Mouse (Mus musculus) lung, postnatal 4 days (tissue): ENCODE data around the gene Btbd6.
A peak's percentile ranks its signal among the peaks of the same experiment; 100 is the strongest.

ENCODE experiments used
- DNase-seq, 2 experiments: peaks; one replicate each; pipeline ENCODE4 v3.0.0; 2021

Btbd6 gene

DNA sequence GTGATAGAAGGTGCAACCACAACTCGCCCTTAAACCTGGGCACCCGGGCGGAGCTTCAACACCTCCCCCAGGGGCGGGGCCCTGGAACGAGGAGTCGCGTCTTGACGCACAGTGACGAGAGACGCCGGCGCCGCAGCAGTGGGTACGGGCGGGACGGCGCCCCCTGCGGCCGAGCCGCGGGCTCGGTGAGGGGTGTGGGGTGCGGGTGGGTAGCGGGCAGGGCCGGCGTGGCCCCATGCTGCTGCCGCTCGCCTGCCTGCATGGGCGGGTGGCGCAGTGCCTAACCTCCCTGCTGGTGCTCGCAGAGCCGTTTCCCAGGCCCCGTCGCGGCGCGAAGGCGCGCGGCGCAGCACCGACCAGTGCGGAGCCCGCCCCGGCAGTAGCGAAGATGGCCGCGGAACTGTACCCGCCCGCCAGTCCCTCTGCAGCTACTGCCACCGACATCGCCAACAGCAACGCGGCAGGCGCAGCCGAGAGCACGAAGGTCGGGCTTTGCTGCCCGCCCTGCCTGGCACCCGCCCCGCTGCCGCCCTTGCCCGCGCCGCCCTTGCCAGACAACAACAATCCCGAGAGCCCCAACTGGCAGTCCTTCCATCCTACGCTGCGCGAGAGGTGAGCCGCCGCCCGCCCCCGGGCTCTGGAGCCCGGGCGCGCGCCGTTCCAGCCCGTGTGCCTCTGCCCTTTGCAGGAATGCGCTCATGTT, at the start of gene Btbd6:
Gene Btbd6, plus strand, starts transcription at position 112 of the 703 bp plus-strand sequence.
- DNase-seq, result peak; percentile 91 to 92

DNA sequence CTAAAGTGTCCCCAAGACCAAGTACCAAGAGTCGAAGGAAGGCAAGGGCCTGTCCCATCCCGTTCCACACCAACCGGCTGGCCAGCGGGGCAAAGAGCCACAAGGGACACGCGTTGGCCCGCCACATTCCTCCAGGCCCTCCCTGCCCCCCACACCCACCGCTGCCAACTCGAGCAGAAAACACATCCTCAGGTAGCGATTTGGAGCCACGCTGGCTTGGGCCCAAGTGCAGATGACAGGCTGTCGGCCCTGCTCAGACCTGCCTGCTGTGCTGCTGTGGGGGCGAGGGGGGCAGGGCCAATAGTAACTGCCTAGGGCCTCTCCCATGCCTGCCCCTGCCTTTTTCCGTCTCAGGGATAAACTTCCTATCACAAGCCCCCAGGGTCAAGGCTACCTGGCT, 49.0 kb upstream of the Btbd6 start:
- DNase-seq, result no peak

GRCm38 (mm10) chr12:112928401-112929241, 47.7 kb upstream of the Btbd6 start:
- DNase-seq, result peak; percentile 55 to 75

- peak; percentile 72 to 81 for DNase-seq
Measured at GRCm38 (mm10) chr12:112929562-112930352, 46.5 kb upstream of the Btbd6 start, which contains the start of gene Jag2. TSS of gene Jag2 (minus strand) at chr12:112929776.

DNA sequence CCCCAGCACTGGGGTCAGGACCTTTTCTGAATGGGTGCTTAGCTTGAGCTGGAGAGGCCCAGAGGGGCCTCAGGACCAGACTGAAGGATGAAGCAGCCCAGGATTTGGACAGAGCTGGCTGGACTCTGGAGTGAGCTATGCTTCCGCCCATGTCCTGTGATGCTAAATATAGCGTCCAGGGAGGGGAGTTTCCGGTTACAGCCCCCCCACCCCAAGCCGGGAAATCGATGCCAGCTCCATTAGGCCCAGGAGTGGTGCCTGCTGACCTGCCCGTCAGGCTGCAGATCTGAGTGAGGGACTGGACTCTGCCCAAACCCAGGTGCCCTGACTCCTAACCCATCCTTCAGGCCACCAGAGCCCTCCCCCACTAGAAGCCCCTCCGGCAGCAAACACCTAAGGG, 43.6 kb upstream of the Btbd6 start:
- no peak for DNase-seq

GRCm38 (mm10) chr12:112937906-112938305, 38.4 kb upstream of the Btbd6 start:
- DNase-seq, result peak in 1 of 2 experiments; percentile 57

GRCm38 (mm10) chr12:112938366-112938765, 37.9 kb upstream of the Btbd6 start:
- DNase-seq, result no peak

DNA sequence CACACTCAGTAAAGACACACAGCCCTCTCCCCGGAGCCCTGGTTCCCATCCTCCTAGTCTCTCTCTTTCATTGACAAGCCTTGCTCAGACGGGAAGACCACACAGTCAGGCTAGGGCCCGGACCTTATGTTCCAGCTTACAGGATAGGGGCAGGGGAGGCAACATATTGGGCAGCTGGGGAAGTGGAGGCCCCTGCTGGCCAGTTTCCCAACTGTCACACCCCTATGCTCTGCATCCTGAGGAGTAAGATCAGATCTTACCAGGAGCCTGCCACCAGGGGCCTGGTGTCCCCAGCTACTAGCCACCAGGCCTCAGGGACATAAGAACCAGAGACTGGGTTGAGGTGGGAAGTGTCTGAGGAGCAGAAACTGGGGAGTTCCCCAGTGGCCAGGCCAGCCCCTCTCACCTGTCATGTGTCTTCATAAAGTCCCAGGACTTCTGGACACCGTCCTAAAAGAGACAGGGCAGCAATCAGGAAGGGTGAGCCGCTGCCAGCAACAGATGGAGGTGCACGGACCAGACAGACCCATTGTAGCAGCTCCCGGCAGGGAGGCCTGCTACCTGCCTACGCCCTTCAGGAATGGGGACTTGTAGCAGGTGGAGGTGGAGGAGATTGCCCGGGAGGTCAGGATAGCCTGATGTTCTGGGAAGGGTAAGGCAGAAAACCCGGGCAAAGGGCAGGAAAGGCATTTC, 37.3 kb upstream of the Btbd6 start:
- DNase-seq, result peak; percentile 61 to 67

DNA sequence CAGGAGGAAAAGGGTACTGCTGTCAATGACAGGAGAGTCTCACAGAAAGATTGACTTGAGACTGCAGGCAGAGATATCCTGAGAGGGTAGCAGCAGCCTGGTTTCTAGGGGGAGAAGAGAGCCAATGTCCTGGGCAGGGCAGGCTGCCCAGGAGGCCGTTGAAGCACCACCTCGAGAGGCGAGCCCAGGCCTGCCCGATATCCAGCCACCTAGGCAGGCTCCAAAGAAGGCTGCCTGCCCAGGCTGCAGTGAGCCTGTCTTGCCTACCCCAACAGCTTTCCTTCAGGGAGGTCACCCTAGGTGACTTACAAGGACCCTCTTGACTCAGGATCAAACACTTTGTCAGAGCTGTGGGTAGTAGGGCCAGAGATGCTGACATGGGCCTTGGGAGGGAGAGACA, 36.0 kb upstream of the Btbd6 start:
- no peak for DNase-seq

- DNase-seq, result peak in 1 of 2 experiments; percentile 55
Measured at GRCm38 (mm10) chr12:112940710-112941109, 35.6 kb upstream of the Btbd6 start.

GRCm38 (mm10) chr12:112941156-112941775, 35.0 kb upstream of the Btbd6 start:
- no peak for DNase-seq

DNA sequence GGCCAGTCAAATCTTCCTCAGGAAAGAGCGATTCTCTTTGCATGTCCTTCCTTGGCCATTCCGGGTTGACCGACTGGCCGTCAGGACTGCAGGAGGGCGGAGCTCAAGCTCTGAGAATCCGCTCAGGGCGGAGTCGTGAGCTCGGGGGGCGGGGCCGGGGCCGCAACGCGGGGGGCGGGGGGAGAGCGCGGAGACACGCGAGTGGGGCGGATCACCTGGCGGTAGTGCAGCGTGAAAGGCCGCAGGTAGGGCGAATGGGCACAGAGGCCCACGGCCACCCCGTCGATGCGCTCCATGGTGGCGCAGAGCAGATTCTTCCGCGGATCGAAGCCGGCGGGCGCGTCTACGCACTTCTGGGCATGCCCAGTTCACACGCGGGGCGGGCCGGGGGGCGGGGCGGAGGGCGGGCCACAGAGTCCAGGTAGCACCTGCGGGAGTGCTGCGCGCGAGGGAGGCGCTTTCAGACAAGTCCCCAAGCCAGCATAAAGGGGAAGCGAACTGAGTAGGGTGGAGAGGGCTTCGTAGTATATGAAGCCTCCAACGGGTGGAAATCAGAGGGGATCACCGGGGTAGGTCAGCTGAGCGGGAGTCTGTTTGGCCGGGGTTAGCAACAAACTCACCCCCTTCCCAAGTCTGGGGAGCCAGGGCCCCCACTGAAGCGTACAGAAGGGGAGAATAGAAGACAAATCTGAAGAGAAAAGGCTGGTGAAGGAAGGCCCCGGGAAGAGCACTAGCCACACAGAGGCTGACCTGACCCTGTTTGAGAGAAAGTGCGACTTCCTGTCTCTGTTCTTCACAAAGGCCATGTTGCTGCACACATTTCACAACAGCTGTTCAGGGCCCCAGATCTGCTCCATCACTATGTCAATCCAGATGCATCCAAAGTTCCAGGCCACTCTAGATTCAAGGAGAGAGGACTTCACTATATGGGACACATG, 34.2 kb upstream of the Btbd6 start, which contains the start of gene Nudt14:
Gene Nudt14, minus strand, starts transcription at position 349 of the 938 bp plus-strand sequence.
- DNase-seq, result peak; percentile 86 to 87

DNA sequence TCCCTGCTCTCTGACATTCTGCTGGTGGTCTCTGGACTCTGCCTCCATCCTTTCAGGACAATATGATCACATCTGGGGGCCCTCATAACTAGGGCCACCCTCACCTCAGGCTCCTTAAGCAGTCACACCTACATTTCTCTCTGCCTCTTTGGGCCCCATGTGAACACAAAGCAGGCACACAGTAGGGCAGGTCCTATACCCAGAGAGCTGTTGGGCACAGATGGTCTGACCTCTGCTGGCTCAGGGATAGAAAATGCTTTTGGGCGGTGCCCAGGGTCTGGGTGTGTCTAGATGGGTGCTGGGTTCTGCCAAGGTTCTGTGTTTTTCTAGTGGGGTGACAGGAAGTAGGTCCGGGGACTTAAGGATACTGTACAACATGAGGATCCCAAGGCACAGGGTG, 32.6 kb upstream of the Btbd6 start:
- DNase-seq, result no peak

GRCm38 (mm10) chr12:112947307-112947706, 29.0 kb upstream of the Btbd6 start:
- DNase-seq, result peak in 1 of 2 experiments; percentile 52

GRCm38 (mm10) chr12:112950040-112950760, 26.1 kb upstream of the Btbd6 start:
- peak; percentile 91 to 95 for DNase-seq

GRCm38 (mm10) chr12:112950761-112951129, 25.5 kb upstream of the Btbd6 start:
- no peak for DNase-seq

DNA sequence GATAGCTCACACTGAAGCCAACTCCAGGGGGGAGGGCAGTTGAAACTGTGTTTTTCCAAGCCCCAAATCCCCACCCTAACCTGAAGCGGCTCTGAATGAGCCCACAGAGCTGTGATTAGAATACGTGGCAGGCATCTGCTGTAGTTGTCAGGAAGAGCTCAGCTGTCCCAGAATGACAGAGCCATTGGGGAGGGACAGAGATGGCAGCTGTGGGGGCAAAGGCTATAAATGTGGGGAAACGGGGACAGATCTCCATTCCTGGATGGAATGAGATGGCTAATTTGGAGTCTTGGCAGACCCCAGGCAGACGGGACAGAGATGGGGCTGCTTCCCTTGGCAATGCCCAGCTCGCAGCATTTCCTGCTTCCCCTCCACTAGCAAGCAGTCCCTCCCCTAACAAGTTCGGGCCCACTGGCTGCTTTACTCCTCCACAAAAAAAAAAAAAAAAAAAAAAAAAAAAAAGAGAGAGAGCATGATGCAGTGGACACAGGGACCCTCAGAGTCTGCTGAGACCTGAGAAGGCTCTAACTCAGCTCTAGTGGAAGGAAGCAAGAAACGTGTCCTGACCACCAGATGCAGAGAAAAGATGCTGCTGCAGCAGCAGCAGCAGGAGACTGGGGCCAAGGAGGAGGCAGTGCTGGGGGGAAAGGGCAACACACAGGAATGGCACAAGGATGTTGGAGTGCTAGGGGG, 25.0 kb upstream of the Btbd6 start:
- DNase-seq, result no peak

DNA sequence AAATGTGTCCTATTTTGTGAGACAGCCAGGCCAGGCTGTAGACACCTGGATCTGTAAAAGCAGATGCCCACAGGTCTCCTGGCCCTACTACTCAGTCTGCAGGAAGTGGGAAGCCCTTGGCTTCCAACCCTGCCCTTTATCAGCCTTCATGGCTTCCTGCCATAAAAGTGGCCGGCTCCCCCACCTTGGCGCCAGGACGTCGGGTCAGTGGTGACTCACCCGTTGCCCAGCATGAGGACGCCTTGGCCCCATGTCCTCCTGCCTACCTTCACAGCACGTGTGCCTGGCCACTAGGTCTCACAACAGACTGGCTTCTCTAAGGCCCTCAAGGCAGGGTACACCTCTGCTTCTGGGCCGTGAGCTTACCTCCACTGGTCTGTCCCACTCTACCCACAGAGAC, 23.8 kb upstream of the Btbd6 start:
- DNase-seq, result peak; percentile 78 to 85

GRCm38 (mm10) chr12:112952926-112953565, 23.2 kb upstream of the Btbd6 start:
- no peak for DNase-seq
